Mouse (Mus musculus) c-Kit-positive CD71-positive TER-119-negative erythroid progenitor cells, embryonic 14.5 days (primary cell): ENCODE data around the gene Cstf3.
A peak's percentile ranks its signal among the peaks of the same experiment; 100 is the strongest.

ENCODE experiments used
- DNase-seq: peaks from one replicate; pipeline ENCODE4 v3.0.0-alpha.2; 2013; ENCODE audit warnings: low read depth

Gene Cstf3

GRCm38 (mm10) chr2:104604718-104605117 lies 14.4 kb downstream of the Cstf3 start:
- no peak for DNase-seq

- no peak for DNase-seq
Measured at GRCm38 (mm10) chr2:104605560-104605959, 15.2 kb downstream of the Cstf3 start.

DNA sequence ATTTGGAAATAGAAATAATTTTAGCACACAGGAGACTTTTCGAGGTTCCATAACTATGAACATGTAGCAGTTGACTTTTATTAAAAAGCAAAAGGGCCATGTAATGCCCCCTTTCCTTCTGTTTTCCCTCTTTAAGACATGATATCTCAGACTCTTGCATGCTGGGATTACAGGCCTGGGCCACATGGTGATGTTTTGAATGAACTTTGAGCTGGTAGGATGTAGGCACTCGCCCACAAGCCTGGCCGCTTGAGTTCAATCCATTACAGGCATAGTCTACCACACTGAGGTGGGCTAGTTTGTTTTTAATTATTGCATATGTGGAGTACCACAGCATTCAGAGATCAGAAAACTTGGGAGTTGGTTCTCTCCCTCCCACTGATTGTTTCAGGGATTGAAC lies 24.5 kb downstream of the Cstf3 start:
- no peak for DNase-seq

DNA sequence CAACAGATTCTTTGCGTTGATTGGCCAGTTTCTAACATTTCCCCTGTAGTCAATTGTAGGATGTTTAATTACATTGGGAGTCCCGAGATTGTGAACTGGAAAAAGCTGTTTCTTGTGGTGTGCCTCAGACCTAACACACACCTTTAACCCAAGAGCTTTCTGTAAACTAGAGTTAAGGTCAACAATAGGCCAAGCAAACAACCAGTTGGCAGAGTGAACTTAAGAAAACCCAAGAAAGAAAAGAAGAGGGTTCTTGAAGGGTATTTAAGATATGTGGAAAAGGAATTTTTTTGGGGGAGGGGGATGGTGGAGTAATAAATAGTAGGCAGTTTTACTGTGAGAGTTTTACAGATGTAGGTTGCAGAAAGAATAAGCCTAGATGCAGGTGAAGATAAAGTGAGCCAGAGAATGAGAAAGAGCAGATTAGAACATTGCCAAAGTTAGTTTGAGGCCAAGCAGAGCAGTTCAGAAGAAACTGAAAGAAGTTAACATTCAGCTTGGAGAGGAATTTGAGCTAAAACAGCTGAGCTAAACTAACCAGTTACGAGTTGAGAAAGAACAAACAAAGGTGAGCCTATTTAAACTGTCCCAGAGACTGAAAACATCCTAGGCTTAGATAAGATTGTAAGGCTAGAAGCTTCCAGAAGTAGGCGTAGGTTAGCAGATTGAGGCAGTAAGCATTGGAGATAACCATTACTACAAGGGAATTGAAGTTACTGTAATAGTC lies 25.8 kb downstream of the Cstf3 start:
- DNase-seq = no peak

DNA sequence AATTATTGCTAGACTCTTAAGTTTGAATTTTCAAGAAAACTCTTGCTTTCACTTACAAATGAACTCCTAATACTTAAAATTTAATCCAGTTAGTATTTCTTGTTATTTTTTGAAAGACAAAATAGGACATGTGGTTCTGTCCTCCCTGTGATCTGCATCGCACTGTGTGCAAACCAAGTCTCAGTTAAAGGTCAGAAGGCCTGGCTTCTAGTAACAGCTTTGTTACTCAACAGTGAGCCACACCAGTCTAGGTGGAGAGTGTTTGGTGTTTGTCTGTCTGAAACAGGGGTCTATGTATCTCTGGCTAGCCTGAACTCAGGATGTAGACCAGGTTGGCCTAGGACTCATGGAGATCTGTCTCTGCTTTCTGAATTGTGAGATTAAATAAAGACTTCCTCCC lies 68.3 kb downstream of the Cstf3 start:
- no peak for DNase-seq

DNA sequence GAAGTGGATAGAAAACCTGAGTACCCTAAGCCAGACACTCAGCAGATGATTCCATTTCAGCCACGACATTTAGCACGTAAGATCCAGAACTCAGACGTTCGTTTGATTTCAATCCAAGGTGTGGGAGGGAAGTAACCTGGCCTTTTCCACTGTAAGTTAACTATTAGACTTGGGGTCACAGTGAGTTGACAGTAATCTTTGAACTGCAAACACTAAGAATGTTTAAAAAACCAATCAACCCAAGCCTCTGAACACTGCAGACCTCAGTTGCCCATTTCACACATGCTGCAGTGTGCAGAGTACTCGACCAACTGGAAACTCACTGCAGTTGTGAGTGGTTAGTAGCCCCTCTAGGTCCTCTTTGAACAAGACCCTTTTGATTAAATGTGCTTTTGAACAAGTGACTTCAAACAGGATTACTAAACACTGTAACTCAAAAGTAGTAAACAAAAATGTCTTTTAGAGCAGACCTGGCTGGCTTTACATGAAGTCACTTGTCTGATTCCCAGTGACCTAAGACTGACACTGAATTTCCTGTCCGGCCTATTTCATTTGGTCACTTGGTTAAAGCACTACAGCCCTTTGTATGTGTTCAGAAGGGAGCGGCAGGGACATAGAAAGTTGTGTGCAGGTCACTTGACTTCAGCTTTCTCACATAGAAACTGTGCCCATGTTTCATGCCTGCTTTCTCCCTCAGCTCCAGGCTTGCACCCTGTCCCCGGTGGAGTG lies 73.2 kb downstream of the Cstf3 start:
- no peak for DNase-seq

DNA sequence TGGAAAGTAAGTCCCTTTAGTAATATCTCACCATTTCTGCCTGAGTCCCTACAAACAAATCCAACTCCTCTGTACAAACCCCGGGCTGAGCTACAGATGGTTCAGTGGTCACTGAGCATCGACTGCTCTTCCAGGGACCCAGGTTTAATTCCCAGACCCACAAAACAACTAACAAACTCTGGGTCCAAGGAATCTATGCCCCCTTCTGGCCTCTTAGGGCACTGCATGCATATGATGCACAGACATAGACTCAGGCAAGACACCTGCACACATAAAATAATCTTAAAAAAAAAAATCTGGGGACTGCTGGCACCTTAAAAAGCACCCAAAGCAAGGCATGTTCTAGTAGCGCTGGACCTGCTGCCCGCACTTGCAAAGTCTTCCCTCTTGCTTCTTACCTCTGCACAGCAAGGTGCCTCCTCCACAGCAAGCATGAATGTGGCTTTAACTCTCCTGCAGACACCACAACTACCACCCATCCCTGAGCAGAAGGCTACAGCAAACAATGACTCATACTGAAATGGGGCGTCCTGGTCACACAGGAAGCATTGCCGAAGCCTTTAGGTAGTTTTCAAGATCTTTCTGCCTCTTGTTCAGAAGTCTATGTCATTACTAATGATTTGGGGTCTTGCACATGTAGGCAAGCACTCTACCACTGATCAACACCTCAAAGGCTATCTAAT lies 78.9 kb downstream of the Cstf3 start:
- peak; percentile 9 for DNase-seq

- no peak for DNase-seq
Measured at GRCm38 (mm10) chr2:104671724-104672123, 81.4 kb downstream of the Cstf3 start.

DNA sequence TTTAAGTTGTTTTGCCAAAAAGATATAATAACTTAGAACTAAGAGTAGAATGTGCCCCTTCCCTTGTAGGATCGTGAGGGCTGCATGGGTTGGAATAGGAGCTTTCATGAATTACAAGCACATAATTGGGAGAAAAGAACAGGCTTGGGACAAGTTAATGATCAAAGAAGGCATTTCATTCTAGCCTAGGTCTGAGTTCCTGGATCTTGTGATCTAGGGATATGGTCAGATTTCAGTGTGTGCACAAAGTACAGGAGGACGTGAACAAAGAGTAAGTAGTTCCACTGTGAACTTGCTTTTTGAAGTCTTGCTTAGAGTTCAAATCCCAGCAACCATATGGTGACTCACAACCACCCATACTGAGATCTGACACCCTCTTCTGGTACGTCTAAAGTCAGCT lies 87.0 kb downstream of the Cstf3 start:
- DNase-seq = no peak

- no peak for DNase-seq
Measured at GRCm38 (mm10) chr2:104684771-104685170, 94.4 kb downstream of the Cstf3 start.

DNA sequence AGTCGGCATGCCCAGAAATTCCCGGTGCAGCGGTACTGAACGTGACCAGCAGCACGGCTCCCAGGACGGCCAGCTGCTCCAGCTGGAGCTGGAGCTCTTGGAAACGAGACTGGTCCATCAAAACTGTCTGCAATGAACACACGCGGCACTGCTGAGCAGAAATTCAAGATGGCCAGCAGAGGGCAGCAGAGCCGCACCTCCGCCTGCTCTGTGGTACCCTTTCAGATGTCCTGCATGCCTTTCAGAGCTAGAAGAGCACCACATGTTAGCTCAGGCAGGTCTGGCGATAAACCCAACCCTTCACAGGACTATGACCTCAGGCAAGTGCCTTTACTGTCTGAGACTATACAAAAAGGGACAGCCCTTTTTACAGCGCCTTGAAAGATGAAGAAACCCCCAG lies 95.1 kb downstream of the Cstf3 start:
- DNase-seq = peak; percentile 64

GRCm38 (mm10) chr2:104687261-104687660 lies 96.9 kb downstream of the Cstf3 start:
- DNase-seq = no peak

DNA sequence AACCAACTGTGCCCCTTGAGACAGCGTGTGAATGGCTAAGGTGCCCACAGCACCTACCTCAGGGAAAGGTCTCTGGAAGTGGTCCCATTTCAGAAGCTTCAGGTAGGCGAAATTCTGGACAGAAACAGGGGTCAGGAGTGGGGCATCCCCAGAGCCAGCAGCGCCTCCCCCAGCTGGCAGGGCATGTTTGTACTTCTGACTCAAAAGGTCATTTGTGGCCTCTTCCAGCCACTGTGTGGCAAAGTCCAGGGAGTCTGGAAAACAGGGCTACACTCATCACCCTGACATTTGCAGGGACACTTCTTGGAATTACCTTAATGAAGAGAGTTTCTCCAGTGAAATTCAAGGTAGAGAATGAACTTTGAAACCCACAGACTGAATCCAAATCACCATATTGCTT lies 98.0 kb downstream of the Cstf3 start:
- no peak for DNase-seq

DNA sequence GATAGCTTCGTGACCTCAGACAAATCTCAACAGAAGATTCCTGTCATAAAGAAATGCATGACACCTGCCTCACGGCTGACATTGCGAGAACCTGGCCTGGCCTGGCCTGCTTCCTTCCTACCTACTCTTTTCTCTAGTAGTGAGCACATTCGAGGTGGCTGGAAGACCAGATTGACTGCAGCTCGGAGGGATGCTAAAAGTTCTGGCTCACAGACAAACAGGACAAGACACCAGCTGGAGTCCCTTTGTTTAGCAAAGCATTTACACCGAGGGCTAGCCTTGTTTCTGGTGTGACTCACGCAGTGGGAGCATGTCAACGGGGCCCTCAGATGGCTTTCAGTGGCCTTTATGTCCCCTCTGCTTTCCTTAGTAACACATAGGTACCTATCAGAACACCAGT lies 98.4 kb downstream of the Cstf3 start:
- DNase-seq = no peak

GRCm38 (mm10) chr2:104690720-104691119 lies 100.4 kb downstream of the Cstf3 start:
- no peak for DNase-seq

- no peak for DNase-seq
Measured at GRCm38 (mm10) chr2:104692551-104692950, 102.2 kb downstream of the Cstf3 start.

- DNase-seq = no peak
Measured at GRCm38 (mm10) chr2:104699659-104700058, 109.3 kb downstream of the Cstf3 start.

- DNase-seq = no peak
Measured at GRCm38 (mm10) chr2:104703158-104703557, 112.8 kb downstream of the Cstf3 start.

DNA sequence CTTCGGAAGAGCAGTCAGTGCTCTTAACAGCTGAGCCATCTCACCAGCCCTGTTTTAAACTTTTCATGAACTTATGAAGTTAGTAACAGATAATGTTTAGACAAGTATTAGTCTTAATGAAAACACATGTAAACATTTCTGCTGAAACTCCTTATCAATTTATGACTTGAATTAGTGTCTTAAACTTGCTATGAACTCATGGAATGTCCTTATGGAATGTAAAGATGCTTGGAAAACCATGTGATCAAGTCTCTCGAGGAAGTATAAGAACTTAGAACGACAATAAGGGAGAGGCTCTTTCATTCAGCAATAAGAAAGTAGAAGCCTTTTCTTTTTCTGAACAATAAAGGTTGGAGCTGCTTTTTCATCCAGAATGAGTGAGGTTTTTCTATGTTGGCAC lies 114.0 kb downstream of the Cstf3 start:
- DNase-seq = no peak

DNA sequence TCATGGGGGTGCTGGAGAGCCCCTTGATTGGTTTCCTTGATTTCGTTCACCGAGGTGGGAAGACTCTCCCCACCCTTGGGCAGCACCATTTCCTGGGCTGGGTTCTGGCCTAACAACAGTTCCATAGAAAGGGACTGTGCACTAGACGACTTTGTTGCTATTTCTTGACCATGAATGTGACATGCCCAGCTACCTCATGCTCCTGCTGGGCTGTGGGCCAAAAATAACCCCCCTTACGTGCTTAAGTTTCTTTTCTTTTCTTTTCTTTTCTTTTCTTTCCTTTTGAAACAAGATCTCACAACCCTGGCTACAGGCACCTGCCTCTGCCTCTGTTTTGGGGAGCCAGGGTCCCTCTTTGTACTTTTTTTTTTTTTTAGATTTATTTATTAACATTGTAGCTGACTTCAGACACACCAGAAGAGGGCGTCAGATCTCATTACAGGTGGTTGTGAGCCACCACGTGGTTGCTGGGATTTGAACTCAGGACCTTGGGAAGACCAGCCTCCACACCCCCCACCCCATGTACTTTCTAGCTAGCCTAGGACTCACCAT lies 119.5 kb downstream of the Cstf3 start:
- no peak for DNase-seq

GRCm38 (mm10) chr2:104710670-104711370 lies 120.5 kb downstream of the Cstf3 start:
- no peak for DNase-seq
